Mouse (Mus musculus): Measurements from ENCODE around the gene Lrrc49.

The Lrrc49 gene

DNA sequence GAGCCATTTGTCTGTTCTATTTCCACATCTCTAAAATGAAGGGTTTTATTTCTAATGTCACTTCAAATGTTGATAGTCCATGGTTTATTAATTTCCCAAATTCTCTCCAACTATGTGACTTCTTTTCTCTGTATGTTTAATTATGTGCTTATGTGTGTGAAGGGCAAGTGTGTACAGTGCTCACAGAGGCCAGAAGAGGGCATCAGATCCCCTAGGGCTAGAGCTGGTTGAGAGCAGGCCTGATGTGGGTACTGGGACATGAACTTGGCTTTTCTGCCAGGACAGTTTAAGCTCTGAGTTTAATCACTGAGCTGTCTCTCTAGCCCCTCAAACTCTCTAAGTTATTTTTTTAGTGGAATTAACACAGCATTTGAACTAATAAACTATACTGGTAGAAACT is 13.2 kb downstream of the Lrrc49 start:
- no peak for DNase-seq (ENCODE audit: low spot score in 2 of 2)

- no peak for DNase-seq (ENCODE audit: low spot score in 2 of 2)
Observed at GRCm38 (mm10) chr9:60672568-60672967, 15.4 kb downstream of the Lrrc49 start.

DNA sequence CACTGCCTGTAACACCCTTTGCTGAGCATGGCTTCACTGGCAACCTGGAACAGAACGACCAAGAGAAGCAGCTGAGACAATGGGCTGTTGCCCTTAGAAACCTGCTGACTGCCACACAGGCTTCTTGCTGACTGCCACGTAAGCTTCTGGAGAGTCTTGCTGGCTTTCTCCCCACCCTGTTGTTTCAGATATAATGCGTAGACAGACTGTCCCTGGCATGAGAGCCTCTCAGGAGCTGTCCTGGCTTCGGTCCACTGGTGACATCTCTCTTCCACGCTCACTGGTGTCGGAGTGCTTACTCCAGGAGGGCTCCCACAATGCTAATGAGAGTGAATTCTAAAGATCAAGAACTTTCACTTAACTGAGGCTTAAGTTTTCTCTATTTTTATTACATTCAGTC is 19.1 kb downstream of the Lrrc49 start:
- no peak for DNase-seq (ENCODE audit: low spot score in 2 of 2)

GRCm38 (mm10) chr9:60665535-60665934 is 22.4 kb downstream of the Lrrc49 start:
- no peak for DNase-seq (ENCODE audit: low spot score in 2 of 2)

DNA sequence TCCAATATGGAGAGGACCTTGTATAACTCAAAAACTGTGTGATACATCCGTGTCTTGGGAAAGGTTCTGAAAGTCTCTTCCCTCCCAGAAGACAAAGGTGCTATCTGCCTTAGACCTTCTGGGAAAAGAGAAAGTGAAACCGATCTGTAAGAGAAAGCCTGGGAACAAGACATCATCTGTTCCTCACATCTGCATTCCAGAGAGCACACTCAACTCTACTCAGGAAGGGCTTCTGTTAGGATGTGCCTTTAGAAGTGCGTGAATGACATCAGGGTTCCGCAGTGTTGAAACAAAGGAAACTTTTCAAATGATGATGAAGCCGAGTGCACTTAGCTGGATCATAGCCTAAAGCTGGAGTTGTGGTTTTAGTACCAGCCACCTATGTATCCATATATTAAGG is 23.1 kb downstream of the Lrrc49 start:
- DNase-seq (ENCODE audit: low spot score in 2 of 2): no peak

GRCm38 (mm10) chr9:60664385-60664784 is 23.6 kb downstream of the Lrrc49 start:
- DNase-seq (ENCODE audit: low spot score in 2 of 2): no peak

DNA sequence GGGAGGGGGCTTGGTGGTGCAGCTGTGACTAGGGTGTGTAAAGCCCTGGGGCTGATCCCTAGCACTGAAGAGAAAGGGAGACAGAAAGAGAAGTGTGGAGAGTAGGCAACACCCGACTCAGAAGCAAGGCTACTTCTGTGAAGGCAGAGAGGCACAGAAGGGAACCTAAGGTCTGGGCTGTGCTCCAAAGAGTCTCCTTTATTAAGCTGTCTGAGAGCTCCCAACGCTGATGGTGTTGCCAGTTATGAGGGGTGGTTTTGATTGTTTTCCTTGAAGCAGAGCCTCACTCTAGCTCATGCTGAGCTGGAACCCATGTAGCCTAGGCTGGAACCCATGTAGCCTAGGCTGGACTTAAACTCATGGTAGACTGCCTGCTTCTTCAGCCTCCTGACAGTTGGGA is 25.0 kb downstream of the Lrrc49 start:
- no peak for DNase-seq (ENCODE audit: low spot score in 2 of 2)

GRCm38 (mm10) chr9:60653582-60653981 is 34.4 kb downstream of the Lrrc49 start:
- DNase-seq (ENCODE audit: low spot score in 2 of 2): no peak

GRCm38 (mm10) chr9:60653137-60653536 is 34.8 kb downstream of the Lrrc49 start:
- DNase-seq (ENCODE audit: low spot score in 2 of 2): no peak

- no peak for DNase-seq (ENCODE audit: low spot score in 2 of 2)
Observed at GRCm38 (mm10) chr9:60650277-60650676, 37.7 kb downstream of the Lrrc49 start.

GRCm38 (mm10) chr9:60648981-60649975 is 38.7 kb downstream of the Lrrc49 start:
- DNase-seq (ENCODE audit: low spot score in 2 of 2): no peak

DNA sequence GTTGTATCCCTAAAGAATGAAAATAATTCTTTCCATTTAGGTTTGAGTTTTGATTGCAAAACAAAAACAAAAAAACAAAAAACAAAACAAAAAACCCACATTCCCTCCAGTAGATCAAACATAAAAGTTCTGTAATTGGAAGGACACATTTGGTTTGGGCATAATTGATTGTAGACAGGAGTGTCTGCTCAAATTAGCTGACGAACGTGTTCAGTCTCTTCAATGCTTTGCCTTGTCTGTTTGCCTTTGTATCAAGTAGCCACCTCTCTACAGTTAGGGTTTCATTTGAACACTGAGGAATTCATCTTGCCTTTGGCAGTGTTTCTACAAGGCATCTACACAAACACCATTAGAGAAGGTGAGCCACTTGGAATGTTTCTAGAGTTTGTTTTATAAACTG is 54.4 kb downstream of the Lrrc49 start:
- no peak for DNase-seq (ENCODE audit: low spot score in 2 of 2)

GRCm38 (mm10) chr9:60626311-60626791 is 61.6 kb downstream of the Lrrc49 start:
- no peak for DNase-seq (ENCODE audit: low spot score in 2 of 2)

DNA sequence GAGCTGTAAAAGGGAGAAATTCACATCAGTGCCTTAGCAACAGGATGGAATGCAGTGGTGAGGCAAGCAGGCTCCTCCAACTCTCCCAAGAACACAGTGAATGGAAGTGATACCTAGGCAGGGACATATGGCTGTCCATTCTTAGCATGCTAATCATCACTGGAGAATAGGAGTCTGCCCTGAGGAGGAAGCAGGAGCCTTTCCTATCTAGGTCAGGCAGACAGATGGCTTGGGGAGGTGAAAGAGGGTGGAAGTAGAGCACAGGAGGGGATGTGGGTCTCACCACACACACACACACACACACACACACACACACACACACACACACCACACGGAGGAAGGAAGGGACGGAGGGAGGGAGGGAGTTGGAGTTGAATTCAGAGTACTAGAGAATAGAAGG is 62.1 kb downstream of the Lrrc49 start:
- no peak for DNase-seq (ENCODE audit: low spot score in 2 of 2)

DNA sequence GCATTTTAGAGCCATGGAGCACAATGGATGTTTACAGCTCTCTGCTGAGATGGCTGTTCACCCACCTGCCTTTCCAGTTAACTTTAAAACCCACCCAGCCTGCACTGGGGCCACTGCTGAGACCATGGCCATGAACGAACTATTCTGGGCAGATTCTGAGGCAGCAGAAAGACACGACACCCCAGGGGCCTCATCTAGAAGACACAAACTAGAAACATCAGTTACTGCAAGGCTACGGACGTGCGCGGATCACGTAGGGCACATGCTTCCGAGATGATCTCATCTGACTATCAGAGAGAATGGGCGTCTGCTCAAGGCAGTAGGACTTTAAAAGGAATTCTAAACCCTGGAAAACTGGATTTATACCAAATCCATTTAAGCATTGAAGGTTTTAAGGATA is 71.0 kb downstream of the Lrrc49 start:
- no peak for DNase-seq (ENCODE audit: low spot score in 2 of 2)

GRCm38 (mm10) chr9:60616359-60616758 is 71.6 kb downstream of the Lrrc49 start:
- DNase-seq (ENCODE audit: low spot score in 2 of 2): no peak

- DNase-seq (ENCODE audit: low spot score in 2 of 2): no peak
Observed at GRCm38 (mm10) chr9:60612260-60612659, 75.7 kb downstream of the Lrrc49 start.

DNA sequence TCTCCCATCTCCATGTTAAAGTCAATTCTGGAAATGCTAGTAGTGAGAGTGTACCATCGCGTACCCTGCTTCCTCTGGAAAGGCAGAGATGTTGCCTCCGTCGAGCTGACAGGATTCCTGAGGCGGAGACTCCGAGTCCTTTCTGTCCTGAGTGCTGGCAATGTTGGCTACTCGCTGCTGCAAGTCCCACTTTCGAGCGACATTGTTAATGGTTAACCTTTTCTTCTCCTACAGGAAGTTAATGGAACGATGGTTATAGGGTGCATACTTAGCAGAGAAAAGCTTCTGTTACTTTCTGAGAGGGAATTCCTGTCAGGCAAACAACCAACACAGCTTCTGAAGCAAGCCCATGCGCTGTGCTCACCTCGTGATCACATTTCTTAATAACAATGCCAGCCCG is 77.8 kb downstream of the Lrrc49 start:
- no peak for DNase-seq (ENCODE audit: low spot score in 2 of 2)

DNA sequence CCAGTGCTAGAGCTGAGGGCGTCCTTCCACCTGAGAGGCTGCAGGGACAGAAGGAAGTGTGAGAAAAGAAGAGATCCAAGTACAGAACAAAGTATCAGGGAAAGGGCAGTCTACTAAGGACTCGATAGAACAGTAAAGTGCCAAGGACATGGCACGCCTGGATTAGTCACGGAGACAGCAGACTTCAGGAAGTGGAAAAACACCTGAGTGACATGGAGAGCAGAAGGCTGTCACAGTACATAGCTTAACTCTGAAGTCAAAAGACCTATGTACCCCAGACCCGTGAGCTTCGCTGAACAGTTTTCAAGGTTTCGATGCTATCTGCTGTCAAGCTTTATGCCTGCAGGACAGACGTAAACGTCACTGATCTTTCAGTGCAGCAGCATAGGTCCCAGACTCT is 79.1 kb downstream of the Lrrc49 start:
- no peak for DNase-seq (ENCODE audit: low spot score in 2 of 2)

DNA sequence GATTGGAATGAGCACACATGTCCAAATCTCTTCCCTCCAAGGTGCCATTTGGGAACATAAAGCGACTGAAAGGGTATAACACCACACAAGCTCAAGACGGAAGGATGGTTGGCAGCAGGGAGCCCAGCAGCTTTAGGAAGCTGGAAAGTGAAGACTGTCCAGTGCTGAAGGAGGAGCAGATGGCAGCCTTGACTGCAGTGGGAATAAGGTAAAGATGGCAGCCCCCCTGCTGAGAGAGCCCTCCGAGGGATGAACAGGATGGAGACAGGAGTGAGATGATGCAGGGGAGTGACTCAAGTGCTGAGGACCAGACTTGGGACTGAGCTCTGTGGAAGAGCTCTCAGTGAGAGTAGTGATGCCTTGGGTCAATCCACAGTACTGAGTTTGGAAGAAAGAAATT is 79.9 kb downstream of the Lrrc49 start:
- DNase-seq (ENCODE audit: low spot score in 2 of 2): no peak

GRCm38 (mm10) chr9:60604971-60605370 is 83.0 kb downstream of the Lrrc49 start:
- DNase-seq (ENCODE audit: low spot score in 2 of 2): no peak

DNA sequence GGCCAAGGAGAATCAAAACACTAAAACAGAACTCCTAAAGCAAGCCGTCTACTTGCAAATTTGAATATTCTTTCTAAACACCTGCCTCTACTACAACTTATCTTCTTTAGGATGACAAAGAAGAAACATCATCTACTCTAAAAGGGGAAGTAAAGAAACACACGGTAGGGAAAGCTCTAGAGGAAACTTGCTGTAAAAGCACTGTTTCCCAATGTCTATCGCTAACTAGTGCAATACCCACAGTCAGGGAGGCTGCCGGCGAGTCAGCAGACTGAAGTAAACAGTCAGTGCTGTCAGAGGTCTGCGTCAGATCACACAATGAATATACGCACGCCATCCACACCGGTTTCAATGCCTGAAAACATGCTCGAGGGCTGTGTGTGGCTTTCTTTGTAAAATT is 86.0 kb downstream of the Lrrc49 start:
- no peak for DNase-seq (ENCODE audit: low spot score in 2 of 2)

- DNase-seq (ENCODE audit: low spot score in 2 of 2): no peak
Observed at GRCm38 (mm10) chr9:60600273-60600672, 87.7 kb downstream of the Lrrc49 start.

Measured in spleen, postnatal 14 days (tissue).